Mouse (Mus musculus): ENCODE data around the gene Podxl2. TPM values are rescaled to one million over a fixed set of nuclear protein-coding genes. Genes with fewer than 3 reads are reported as not detected.

Podxl2 gene
- polyA plus RNA-seq, 1 experiment from 2014 or later: 634 TPM

- ATAC-seq (ENCODE audit: low read depth): no peak
- no peaks in the 10 kb centered on the region for H3K36me3 ChIP-seq (ENCODE audit: control insufficient read depth, insufficient read depth, low read length)
- WGBS: 92% methylated on average over 17 of the region's 17 CpGs
- H3K27ac ChIP-seq (ENCODE audit: low read depth, low read length): no peak overlapping the region
- no peaks in the 10 kb centered on the region for H3K9me3 ChIP-seq (ENCODE audit: control insufficient read depth, low read length)
- no peaks in the 10 kb centered on the region for H3K4me1 ChIP-seq (ENCODE audit: control insufficient read depth, insufficient read depth, low read length)
- H3K4me3 ChIP-seq (ENCODE audit: low read depth, low read length): no peak overlapping the region
- no peak overlapping the region for H3K4me2 ChIP-seq (ENCODE audit: low read depth, low read length)
- H3K27me3 ChIP-seq (ENCODE audit: control insufficient read depth, insufficient read depth, low read length): no peaks in the 10 kb centered on the region
- no peak overlapping the region for H3K9ac ChIP-seq (replicated peaks; ENCODE audit: low read depth, low read length)
These were observed 69.8 kb downstream of the Podxl2 start for GRCm38 (mm10) chr6:88804966-88805577.

DNA sequence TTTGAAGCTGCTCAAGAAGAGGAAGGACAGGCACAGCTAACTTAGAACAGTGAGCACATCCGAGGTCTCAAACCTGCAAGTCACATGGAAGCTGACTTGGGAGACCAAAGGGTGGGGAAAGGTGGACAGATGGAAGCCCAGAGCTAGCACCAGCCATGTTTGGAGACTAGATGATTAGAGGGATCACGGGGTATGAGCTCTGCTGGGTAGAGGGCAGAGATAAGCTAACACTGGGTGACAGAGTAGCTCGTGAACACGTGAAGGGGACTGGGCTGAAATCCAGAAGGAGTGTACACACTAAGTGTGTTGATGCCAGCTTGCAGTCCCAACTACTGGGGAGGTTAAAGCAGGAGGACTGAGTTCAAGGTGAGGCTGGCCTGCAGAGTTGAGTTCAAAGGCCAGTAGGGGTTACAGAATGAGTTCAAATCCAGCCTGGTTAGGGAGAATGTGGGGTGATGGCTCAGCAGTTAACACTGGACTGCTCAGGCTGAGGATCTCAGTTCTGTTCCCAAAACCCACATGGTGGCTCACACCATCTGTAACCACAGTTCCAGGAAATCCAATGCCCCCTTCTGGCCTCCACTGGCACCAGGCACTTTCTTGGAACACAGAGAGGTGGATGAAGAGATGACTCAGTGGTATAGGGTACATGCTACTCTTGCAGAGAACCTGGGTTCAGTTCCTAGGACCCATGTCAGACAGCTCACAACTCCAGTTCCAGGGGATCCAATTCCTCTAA, 70.7 kb downstream of the Podxl2 start:
- Histone ChIP-seq H3K9ac (replicated peaks; ENCODE audit: low read depth, low read length) (no peak overlapping the region), H3K36me3 (ENCODE audit: control insufficient read depth, insufficient read depth, low read length) (no peaks in the 10 kb centered on the region), H3K4me3 (ENCODE audit: low read depth, low read length) (no peak overlapping the region), H3K4me1 (ENCODE audit: control insufficient read depth, insufficient read depth, low read length) (no peaks in the 10 kb centered on the region), H3K27me3 (ENCODE audit: control insufficient read depth, insufficient read depth, low read length) (no peaks in the 10 kb centered on the region), H3K27ac (ENCODE audit: low read depth, low read length) (no peak overlapping the region), H3K4me2 (ENCODE audit: low read depth, low read length) (no peak overlapping the region), H3K9me3 (ENCODE audit: control insufficient read depth, low read length) (no peaks in the 10 kb centered on the region)
- WGBS: 85% methylated on average over 4 of the region's 4 CpGs
- no peak for ATAC-seq (ENCODE audit: low read depth)

GRCm38 (mm10) chr6:88803051-88803450, 71.8 kb downstream of the Podxl2 start:
- 89% methylated on average over 7 of the region's 7 CpGs for WGBS
- Histone ChIP-seq H3K4me2 (ENCODE audit: low read depth, low read length) (no peak overlapping the region), H3K27me3 (ENCODE audit: control insufficient read depth, insufficient read depth, low read length) (no peaks in the 10 kb centered on the region), H3K4me1 (ENCODE audit: control insufficient read depth, insufficient read depth, low read length) (no peaks in the 10 kb centered on the region), H3K9me3 (ENCODE audit: control insufficient read depth, low read length) (no peaks in the 10 kb centered on the region), H3K27ac (ENCODE audit: low read depth, low read length) (no peak overlapping the region), H3K9ac (replicated peaks; ENCODE audit: low read depth, low read length) (no peak overlapping the region), H3K36me3 (ENCODE audit: control insufficient read depth, insufficient read depth, low read length) (no peaks in the 10 kb centered on the region), H3K4me3 (ENCODE audit: low read depth, low read length) (no peak overlapping the region)
- no peak for ATAC-seq (ENCODE audit: low read depth)

DNA sequence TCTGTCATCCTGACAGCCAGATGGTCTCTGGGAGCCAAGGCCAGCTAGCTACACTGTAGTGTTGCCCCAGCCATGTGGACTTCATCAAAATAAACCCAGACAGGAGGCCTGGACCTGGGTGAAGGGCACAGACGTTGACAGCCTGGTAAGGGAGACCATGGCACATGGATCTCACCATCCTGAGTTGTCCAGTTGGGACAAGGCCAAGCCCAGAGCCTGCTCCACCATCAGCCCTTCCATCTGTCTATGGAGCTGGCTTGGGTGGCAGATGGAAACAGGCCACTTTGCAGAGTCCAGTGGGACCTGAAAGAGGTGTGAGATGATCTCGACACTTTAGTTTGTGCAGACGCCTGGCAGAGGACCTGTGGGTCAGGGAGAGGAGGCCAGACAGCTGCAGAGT, 74.1 kb downstream of the Podxl2 start:
- ATAC-seq (ENCODE audit: low read depth): no peak
- WGBS: 72% methylated on average over 3 of the region's 3 CpGs

GRCm38 (mm10) chr6:88800191-88800590, 74.7 kb downstream of the Podxl2 start:
- Histone ChIP-seq H3K27me3 (ENCODE audit: control insufficient read depth, insufficient read depth, low read length) (no peaks in the 10 kb centered on the region), H3K9ac (replicated peaks; ENCODE audit: low read depth, low read length) (no peak overlapping the region), H3K4me1 (ENCODE audit: control insufficient read depth, insufficient read depth, low read length) (no peaks in the 10 kb centered on the region), H3K9me3 (ENCODE audit: control insufficient read depth, low read length) (no peaks in the 10 kb centered on the region), H3K27ac (ENCODE audit: low read depth, low read length) (no peak overlapping the region), H3K36me3 (ENCODE audit: control insufficient read depth, insufficient read depth, low read length) (no peaks in the 10 kb centered on the region), H3K4me3 (ENCODE audit: low read depth, low read length) (no peak overlapping the region), H3K4me2 (ENCODE audit: low read depth, low read length) (no peak overlapping the region)
- 87% methylated on average over 7 of the region's 7 CpGs for WGBS
- ATAC-seq (ENCODE audit: low read depth): no peak

More for the DNA sequence above, 74.1 kb downstream of the Podxl2 start:
- Histone ChIP-seq H3K36me3 (ENCODE audit: control insufficient read depth, insufficient read depth, low read length) (no peaks in the 10 kb centered on the region), H3K4me1 (ENCODE audit: control insufficient read depth, insufficient read depth, low read length) (no peaks in the 10 kb centered on the region), H3K4me3 (ENCODE audit: low read depth, low read length) (no peak overlapping the region), H3K27me3 (ENCODE audit: control insufficient read depth, insufficient read depth, low read length) (no peaks in the 10 kb centered on the region), H3K9me3 (ENCODE audit: control insufficient read depth, low read length) (no peaks in the 10 kb centered on the region), H3K4me2 (ENCODE audit: low read depth, low read length) (no peak overlapping the region), H3K9ac (replicated peaks; ENCODE audit: low read depth, low read length) (no peak overlapping the region), H3K27ac (ENCODE audit: low read depth, low read length) (no peak overlapping the region)

DNA sequence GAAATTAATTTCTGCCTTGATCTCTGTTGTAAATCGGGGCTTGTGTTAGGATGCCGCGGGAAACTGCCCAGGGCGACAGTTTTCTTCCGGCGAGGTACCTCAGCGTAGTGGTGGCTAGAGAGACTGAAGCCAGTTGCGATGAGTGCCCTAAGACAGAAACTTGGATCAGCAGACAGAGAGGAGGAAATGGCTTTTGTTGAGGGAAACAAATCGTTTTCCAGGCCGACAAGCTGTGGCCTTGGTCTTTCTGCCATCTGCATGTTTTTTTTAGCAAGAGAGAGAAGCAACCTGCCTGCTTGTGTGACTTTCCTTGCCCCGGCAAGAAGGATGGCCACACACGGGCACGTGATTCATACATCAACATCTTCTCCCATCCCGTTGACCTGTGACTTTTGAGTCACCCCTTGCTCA, 80.3 kb downstream of the Podxl2 start:
- H3K27me3 ChIP-seq (ENCODE audit: control insufficient read depth, insufficient read depth, low read length): no peaks in the 10 kb centered on the region
- H3K9ac ChIP-seq (replicated peaks; ENCODE audit: low read depth, low read length): no peak overlapping the region
- H3K27ac ChIP-seq (ENCODE audit: low read depth, low read length): no peak overlapping the region
- ATAC-seq (ENCODE audit: low read depth): no peak
- no peaks in the 10 kb centered on the region for H3K36me3 ChIP-seq (ENCODE audit: control insufficient read depth, insufficient read depth, low read length)
- peaks cover 14% of the 10 kb centered on the region for H3K4me1 ChIP-seq (ENCODE audit: control insufficient read depth, insufficient read depth, low read length)
- no peak overlapping the region for H3K4me2 ChIP-seq (ENCODE audit: low read depth, low read length)
- no peak overlapping the region for H3K4me3 ChIP-seq (ENCODE audit: low read depth, low read length)
- WGBS: 66% methylated on average over 14 of the region's 14 CpGs
- H3K9me3 ChIP-seq (ENCODE audit: control insufficient read depth, low read length): no peaks in the 10 kb centered on the region

GRCm38 (mm10) chr6:88793872-88794271, 81.0 kb downstream of the Podxl2 start:
- no peak overlapping the region for H3K4me3 ChIP-seq (ENCODE audit: low read depth, low read length)
- H3K27ac ChIP-seq (ENCODE audit: low read depth, low read length): no peak overlapping the region
- H3K4me1 ChIP-seq (ENCODE audit: control insufficient read depth, insufficient read depth, low read length): peaks cover 14% of the 10 kb centered on the region
- no peaks in the 10 kb centered on the region for H3K9me3 ChIP-seq (ENCODE audit: control insufficient read depth, low read length)
- no peak for ATAC-seq (ENCODE audit: low read depth)
- no peak overlapping the region for H3K9ac ChIP-seq (replicated peaks; ENCODE audit: low read depth, low read length)
- no peak overlapping the region for H3K4me2 ChIP-seq (ENCODE audit: low read depth, low read length)
- 69% methylated on average over 13 of the region's 13 CpGs for WGBS
- H3K27me3 ChIP-seq (ENCODE audit: control insufficient read depth, insufficient read depth, low read length): no peaks in the 10 kb centered on the region
- H3K36me3 ChIP-seq (ENCODE audit: control insufficient read depth, insufficient read depth, low read length): no peaks in the 10 kb centered on the region

- H3K4me1 ChIP-seq (ENCODE audit: control insufficient read depth, insufficient read depth, low read length): peaks cover 17% of the 10 kb centered on the region
- 0 out of 2 replicates have a peak, but pooled peaks have one; percentile 62 for ATAC-seq (ENCODE audit: low read depth)
- WGBS: 31% methylated on average over 2 of the region's 2 CpGs
- no peak overlapping the region for H3K4me2 ChIP-seq (ENCODE audit: low read depth, low read length)
- no peak overlapping the region for H3K4me3 ChIP-seq (ENCODE audit: low read depth, low read length)
- H3K27ac ChIP-seq (ENCODE audit: low read depth, low read length): no peak overlapping the region
- H3K36me3 ChIP-seq (ENCODE audit: control insufficient read depth, insufficient read depth, low read length): no peaks in the 10 kb centered on the region
- no peaks in the 10 kb centered on the region for H3K27me3 ChIP-seq (ENCODE audit: control insufficient read depth, insufficient read depth, low read length)
- no peaks in the 10 kb centered on the region for H3K9me3 ChIP-seq (ENCODE audit: control insufficient read depth, low read length)
- no peak overlapping the region for H3K9ac ChIP-seq (replicated peaks; ENCODE audit: low read depth, low read length)
These were observed 81.6 kb downstream of the Podxl2 start for GRCm38 (mm10) chr6:88793243-88793642.

Data from neural tube, embryonic 14.5 days (tissue).